Mouse (Mus musculus): ENCODE results near the gene Gm21973. TPM values are rescaled to one million over a fixed set of nuclear protein-coding genes. Genes with fewer than 3 reads are reported as not detected.

The Gm21973 gene
- polyA plus RNA-seq (2012; ENCODE audit: insufficient read depth, insufficient read length, missing spikeins), result not detected in 2 replicates

- H3K4me1 ChIP-seq (ENCODE audit: control insufficient read depth, insufficient read depth, low read length), result no peaks in the 10 kb centered on the region
- no peak for TF ChIP-seq CTCF (IDR thresholded peaks at IDR 0.05; ENCODE audit: low read depth, low read length)
- TF ChIP-seq POLR2A (IDR thresholded peaks at IDR 0.05; ENCODE audit: borderline replicate concordance, low read depth, low read length), result no peak
- H3K4me3 ChIP-seq (ENCODE audit: insufficient read depth, low read length), result no peak within 1 kb of the TSS
- H3K27ac ChIP-seq (ENCODE audit: insufficient read depth, low read depth, low read length), result no peak within 1 kb of the TSS
Measured at GRCm38 (mm10) chr15:10325080-10325479, at the start of gene Gm21973. Gm21973 (plus strand) TSS chr15:10325380.

- H3K4me1 ChIP-seq (ENCODE audit: control insufficient read depth, insufficient read depth, low read length), result no peaks in the 10 kb centered on the region
- H3K27ac ChIP-seq (ENCODE audit: insufficient read depth, low read depth, low read length), result no peak overlapping the region
- H3K4me3 ChIP-seq (ENCODE audit: insufficient read depth, low read length), result no peak overlapping the region
- TF ChIP-seq POLR2A (IDR thresholded peaks at IDR 0.05; ENCODE audit: borderline replicate concordance, low read depth, low read length) (no peak), CTCF (IDR thresholded peaks at IDR 0.05; ENCODE audit: low read depth, low read length) (no peak)
Measured at GRCm38 (mm10) chr15:10276386-10276785, 48.8 kb upstream of the Gm21973 start.

GRCm38 (mm10) chr15:10277461-10277860 lies 47.7 kb upstream of the Gm21973 start:
- Histone ChIP-seq H3K27ac (ENCODE audit: insufficient read depth, low read depth, low read length) (no peak overlapping the region), H3K4me3 (ENCODE audit: insufficient read depth, low read length) (no peak overlapping the region), H3K4me1 (ENCODE audit: control insufficient read depth, insufficient read depth, low read length) (no peaks in the 10 kb centered on the region)
- TF ChIP-seq CTCF (IDR thresholded peaks at IDR 0.05; ENCODE audit: low read depth, low read length), result no peak
- no peak for TF ChIP-seq POLR2A (IDR thresholded peaks at IDR 0.05; ENCODE audit: borderline replicate concordance, low read depth, low read length)

- H3K27ac ChIP-seq (ENCODE audit: insufficient read depth, low read depth, low read length), result no peak overlapping the region
- H3K4me3 ChIP-seq (ENCODE audit: insufficient read depth, low read length), result no peak overlapping the region
- no peak for TF ChIP-seq CTCF (IDR thresholded peaks at IDR 0.05; ENCODE audit: low read depth, low read length)
- TF ChIP-seq POLR2A (IDR thresholded peaks at IDR 0.05; ENCODE audit: borderline replicate concordance, low read depth, low read length), result no peak
- H3K4me1 ChIP-seq (ENCODE audit: control insufficient read depth, insufficient read depth, low read length), result no peaks in the 10 kb centered on the region
Measured at GRCm38 (mm10) chr15:10281546-10281945, 43.6 kb upstream of the Gm21973 start.

GRCm38 (mm10) chr15:10283661-10284060 lies 41.5 kb upstream of the Gm21973 start:
- H3K4me1 ChIP-seq (ENCODE audit: control insufficient read depth, insufficient read depth, low read length), result no peaks in the 10 kb centered on the region
- TF ChIP-seq CTCF (IDR thresholded peaks at IDR 0.05; ENCODE audit: low read depth, low read length) (no peak), POLR2A (IDR thresholded peaks at IDR 0.05; ENCODE audit: borderline replicate concordance, low read depth, low read length) (no peak)
- no peak overlapping the region for H3K27ac ChIP-seq (ENCODE audit: insufficient read depth, low read depth, low read length)
- no peak overlapping the region for H3K4me3 ChIP-seq (ENCODE audit: insufficient read depth, low read length)

GRCm38 (mm10) chr15:10296570-10296969 lies 28.6 kb upstream of the Gm21973 start:
- TF ChIP-seq POLR2A (IDR thresholded peaks at IDR 0.05; ENCODE audit: borderline replicate concordance, low read depth, low read length) (no peak), CTCF (IDR thresholded peaks at IDR 0.05; ENCODE audit: low read depth, low read length) (no peak)
- H3K4me1 ChIP-seq (ENCODE audit: control insufficient read depth, insufficient read depth, low read length), result no peaks in the 10 kb centered on the region
- H3K4me3 ChIP-seq (ENCODE audit: insufficient read depth, low read length), result no peak overlapping the region
- H3K27ac ChIP-seq (ENCODE audit: insufficient read depth, low read depth, low read length), result no peak overlapping the region

GRCm38 (mm10) chr15:10298058-10298457 lies 27.1 kb upstream of the Gm21973 start:
- H3K27ac ChIP-seq (ENCODE audit: insufficient read depth, low read depth, low read length), result no peak overlapping the region
- no peak for TF ChIP-seq POLR2A (IDR thresholded peaks at IDR 0.05; ENCODE audit: borderline replicate concordance, low read depth, low read length)
- no peak for TF ChIP-seq CTCF (IDR thresholded peaks at IDR 0.05; ENCODE audit: low read depth, low read length)
- no peaks in the 10 kb centered on the region for H3K4me1 ChIP-seq (ENCODE audit: control insufficient read depth, insufficient read depth, low read length)
- no peak overlapping the region for H3K4me3 ChIP-seq (ENCODE audit: insufficient read depth, low read length)

GRCm38 (mm10) chr15:10299467-10299866 lies 25.7 kb upstream of the Gm21973 start:
- Histone ChIP-seq H3K4me1 (ENCODE audit: control insufficient read depth, insufficient read depth, low read length) (no peaks in the 10 kb centered on the region), H3K27ac (ENCODE audit: insufficient read depth, low read depth, low read length) (no peak overlapping the region), H3K4me3 (ENCODE audit: insufficient read depth, low read length) (no peak overlapping the region)
- TF ChIP-seq POLR2A (IDR thresholded peaks at IDR 0.05; ENCODE audit: borderline replicate concordance, low read depth, low read length), result no peak
- TF ChIP-seq CTCF (IDR thresholded peaks at IDR 0.05; ENCODE audit: low read depth, low read length), result no peak

- no peak for TF ChIP-seq CTCF (IDR thresholded peaks at IDR 0.05; ENCODE audit: low read depth, low read length)
- no peak for TF ChIP-seq POLR2A (IDR thresholded peaks at IDR 0.05; ENCODE audit: borderline replicate concordance, low read depth, low read length)
- Histone ChIP-seq H3K27ac (ENCODE audit: insufficient read depth, low read depth, low read length) (no peak overlapping the region), H3K4me3 (ENCODE audit: insufficient read depth, low read length) (no peak overlapping the region), H3K4me1 (ENCODE audit: control insufficient read depth, insufficient read depth, low read length) (no peaks in the 10 kb centered on the region)
Measured at GRCm38 (mm10) chr15:10306461-10306860, 18.7 kb upstream of the Gm21973 start.

- no peaks in the 10 kb centered on the region for H3K4me1 ChIP-seq (ENCODE audit: control insufficient read depth, insufficient read depth, low read length)
- H3K4me3 ChIP-seq (ENCODE audit: insufficient read depth, low read length), result no peak overlapping the region
- TF ChIP-seq CTCF (IDR thresholded peaks at IDR 0.05; ENCODE audit: low read depth, low read length), result no peak
- no peak for TF ChIP-seq POLR2A (IDR thresholded peaks at IDR 0.05; ENCODE audit: borderline replicate concordance, low read depth, low read length)
- no peak overlapping the region for H3K27ac ChIP-seq (ENCODE audit: insufficient read depth, low read depth, low read length)
Measured at GRCm38 (mm10) chr15:10311826-10312225, 13.4 kb upstream of the Gm21973 start.
